Mouse (Mus musculus): ENCODE measurements at regions not wholly inside any gene's neighbourhood (a gene's known extent, or its start where the extent isn't known, plus 50 kb on each side); places are given as distances from the start of the nearest gene placed in this dataset.

GRCm38 (mm10) chr3:147041201-147041600 is 189.0 kb downstream of the Ttll7 start:
- no peak for DNase-seq (ENCODE audit: low read depth, low spot score)

- no peak for DNase-seq (ENCODE audit: low read depth, low spot score)
Observed at GRCm38 (mm10) chr3:147042911-147043310, 190.7 kb downstream of the Ttll7 start.

GRCm38 (mm10) chr3:147046634-147047033 is 194.5 kb downstream of the Ttll7 start:
- peak; percentile 42 for DNase-seq (ENCODE audit: low read depth, low spot score)

GRCm38 (mm10) chr3:147054157-147054838 is 202.1 kb downstream of the Ttll7 start:
- DNase-seq (ENCODE audit: low read depth, low spot score) = no peak

GRCm38 (mm10) chr3:147057874-147058273 is 205.7 kb downstream of the Ttll7 start:
- no peak for DNase-seq (ENCODE audit: low read depth, low spot score)

GRCm38 (mm10) chr3:147060659-147061058 is 208.5 kb downstream of the Ttll7 start:
- DNase-seq (ENCODE audit: low read depth, low spot score) = no peak

GRCm38 (mm10) chr3:147062451-147062850 is 210.3 kb downstream of the Ttll7 start:
- DNase-seq (ENCODE audit: low read depth, low spot score) = no peak

GRCm38 (mm10) chr3:147063578-147064442 is 211.6 kb downstream of the Ttll7 start:
- DNase-seq (ENCODE audit: low read depth, low spot score) = no peak

- DNase-seq (ENCODE audit: low read depth, low spot score) = no peak
Observed at GRCm38 (mm10) chr3:147064443-147064868, 212.3 kb downstream of the Ttll7 start.

GRCm38 (mm10) chr3:147070972-147071371 is 218.8 kb downstream of the Ttll7 start:
- DNase-seq (ENCODE audit: low read depth, low spot score) = no peak

GRCm38 (mm10) chr3:147080197-147080596 is 228.0 kb downstream of the Ttll7 start:
- no peak for DNase-seq (ENCODE audit: low read depth, low spot score)

- no peak for DNase-seq (ENCODE audit: low read depth, low spot score)
Observed at GRCm38 (mm10) chr3:147080768-147081448, 228.7 kb downstream of the Ttll7 start.

- DNase-seq (ENCODE audit: low read depth, low spot score) = no peak
Observed at GRCm38 (mm10) chr3:147081763-147082162, 229.6 kb downstream of the Ttll7 start.

- DNase-seq (ENCODE audit: low read depth, low spot score) = no peak
Observed at GRCm38 (mm10) chr3:147082255-147082943, 230.2 kb downstream of the Ttll7 start.

- DNase-seq (ENCODE audit: low read depth, low spot score) = no peak
Observed at GRCm38 (mm10) chr3:147083374-147083773, 231.2 kb downstream of the Ttll7 start.

- DNase-seq (ENCODE audit: low read depth, low spot score) = no peak
Observed at GRCm38 (mm10) chr3:147083823-147084222, 231.7 kb downstream of the Ttll7 start.

GRCm38 (mm10) chr3:147084624-147085189 is 232.5 kb downstream of the Ttll7 start:
- DNase-seq (ENCODE audit: low read depth, low spot score) = no peak

GRCm38 (mm10) chr3:147088171-147088570 is 236.0 kb downstream of the Ttll7 start:
- DNase-seq (ENCODE audit: low read depth, low spot score) = no peak

GRCm38 (mm10) chr3:147089716-147090115 is 237.5 kb downstream of the Ttll7 start:
- DNase-seq (ENCODE audit: low read depth, low spot score) = no peak

- no peak for DNase-seq (ENCODE audit: low read depth, low spot score)
Observed at GRCm38 (mm10) chr3:147092188-147093075, 240.3 kb downstream of the Ttll7 start.
